Mouse (Mus musculus) right cerebral cortex, postnatal 4 days (tissue): ENCODE results near the gene Kif24.

Source experiments
- DNase-seq: peaks from one replicate; pipeline ENCODE4 v3.0.0-alpha.2; 2022

Gene Kif24

GRCm38 (mm10) chr4:41399904-41400303 is 64.8 kb downstream of the Kif24 start:
- no peak for DNase-seq

- no peak for DNase-seq
Observed at GRCm38 (mm10) chr4:41398353-41398752, 66.3 kb downstream of the Kif24 start.

- no peak for DNase-seq
Observed at GRCm38 (mm10) chr4:41394651-41395050, 70.0 kb downstream of the Kif24 start.

GRCm38 (mm10) chr4:41391015-41391414 is 73.7 kb downstream of the Kif24 start:
- no peak for DNase-seq

- DNase-seq, result peak; percentile 84
Observed at GRCm38 (mm10) chr4:41390122-41390521, 74.6 kb downstream of the Kif24 start.

GRCm38 (mm10) chr4:41389240-41389639 is 75.4 kb downstream of the Kif24 start:
- DNase-seq, result no peak

- DNase-seq, result no peak
Observed at GRCm38 (mm10) chr4:41388616-41389015, 76.1 kb downstream of the Kif24 start.

GRCm38 (mm10) chr4:41387755-41388469 is 76.8 kb downstream of the Kif24 start:
- no peak for DNase-seq

GRCm38 (mm10) chr4:41386412-41386975 is 78.2 kb downstream of the Kif24 start:
- DNase-seq, result no peak

- DNase-seq, result no peak
Observed at GRCm38 (mm10) chr4:41381213-41381950, 83.3 kb downstream of the Kif24 start.

- no peak for DNase-seq
Observed at GRCm38 (mm10) chr4:41377567-41377966, 87.1 kb downstream of the Kif24 start.

GRCm38 (mm10) chr4:41369702-41370437 is 94.8 kb downstream of the Kif24 start:
- no peak for DNase-seq

- no peak for DNase-seq
Observed at GRCm38 (mm10) chr4:41368198-41368597, 96.5 kb downstream of the Kif24 start.

- no peak for DNase-seq
Observed at GRCm38 (mm10) chr4:41361059-41361458, 103.6 kb downstream of the Kif24 start.

GRCm38 (mm10) chr4:41359358-41359757 is 105.3 kb downstream of the Kif24 start:
- DNase-seq, result no peak

GRCm38 (mm10) chr4:41358669-41359068 is 106.0 kb downstream of the Kif24 start:
- DNase-seq, result no peak

- no peak for DNase-seq
Observed at GRCm38 (mm10) chr4:41357154-41357553, 107.5 kb downstream of the Kif24 start.

GRCm38 (mm10) chr4:41353265-41353664 is 111.4 kb downstream of the Kif24 start:
- no peak for DNase-seq

- DNase-seq, result no peak
Observed at GRCm38 (mm10) chr4:41352758-41353157, 111.9 kb downstream of the Kif24 start.

- DNase-seq, result no peak
Observed at GRCm38 (mm10) chr4:41349199-41349591, 115.5 kb downstream of the Kif24 start.

GRCm38 (mm10) chr4:41348584-41349198 is 116.0 kb downstream of the Kif24 start, which contains the start of gene Ubap1:
Ubap1 (plus strand) TSS chr4:41348996.
- peak; percentile 91 for DNase-seq

GRCm38 (mm10) chr4:41347839-41348238 is 116.8 kb downstream of the Kif24 start:
- DNase-seq, result no peak

GRCm38 (mm10) chr4:41346011-41346410 is 118.7 kb downstream of the Kif24 start:
- DNase-seq, result no peak
